Mouse (Mus musculus): Measurements from ENCODE around the gene AI464131. TPM values are rescaled to one million over a fixed set of nuclear protein-coding genes. Genes with fewer than 3 reads are reported as not detected.

AI464131 gene
- polyA plus RNA-seq, 1 experiment from 2014 or later: 2.2 TPM

GRCm38 (mm10) chr4:41494378-41494777, 8.5 kb downstream of the AI464131 start:
- Histone ChIP-seq H3K9me3 (no peaks in the 10 kb centered on the region), H3K4me3 (no peak overlapping the region), H3K27me3 (replicated peaks) (peaks cover 50% of the 10 kb centered on the region), H3K9ac (no peak overlapping the region), H3K27ac (replicated peaks) (no peak overlapping the region), H3K4me2 (no peak overlapping the region), H3K4me1 (peaks cover 23% of the 10 kb centered on the region), H3K36me3 (no peaks in the 10 kb centered on the region)
- no peak for ATAC-seq (ENCODE audit: extremely low read depth, insufficient number of reproducible peaks, low FRiP score, low TSS enrichment)
- WGBS: 42% methylated on average over 3 of the region's 3 CpGs

- Histone ChIP-seq H3K27ac (replicated peaks) (no peak overlapping the region), H3K9me3 (no peaks in the 10 kb centered on the region), H3K4me3 (no peak overlapping the region), H3K9ac (no peak overlapping the region), H3K4me1 (peaks cover 16% of the 10 kb centered on the region), H3K27me3 (replicated peaks) (peaks cover 47% of the 10 kb centered on the region), H3K36me3 (no peaks in the 10 kb centered on the region), H3K4me2 (no peak overlapping the region)
- WGBS: 70% methylated on average over 3 of the region's 3 CpGs
- no peak for ATAC-seq (ENCODE audit: extremely low read depth, insufficient number of reproducible peaks, low FRiP score, low TSS enrichment)
These were observed 9.3 kb downstream of the AI464131 start for GRCm38 (mm10) chr4:41493464-41494116.

DNA sequence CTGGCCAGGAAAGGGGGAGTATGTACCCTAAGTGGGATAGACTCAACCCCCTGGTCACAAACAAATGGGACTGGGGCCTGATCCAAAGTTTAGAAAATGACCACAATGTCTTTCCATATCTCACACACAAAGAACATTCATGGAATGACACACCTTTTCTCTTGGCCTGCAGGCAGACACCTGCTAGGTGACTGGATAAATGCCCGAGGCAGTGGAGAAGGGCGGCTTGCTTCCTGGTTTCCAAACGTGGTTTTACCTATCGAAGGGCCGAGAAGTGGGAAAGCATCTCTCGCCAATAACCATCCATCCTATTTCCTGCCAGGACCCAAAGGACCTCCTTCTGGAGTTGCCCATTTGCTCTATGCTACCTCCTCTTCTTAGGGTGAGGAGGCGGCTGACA, 9.9 kb downstream of the AI464131 start:
- WGBS: 69% methylated on average over 7 of the region's 7 CpGs
- no peak for ATAC-seq (ENCODE audit: extremely low read depth, insufficient number of reproducible peaks, low FRiP score, low TSS enrichment)
- Histone ChIP-seq H3K9ac (no peak overlapping the region), H3K27ac (replicated peaks) (no peak overlapping the region), H3K27me3 (replicated peaks) (peaks cover 42% of the 10 kb centered on the region), H3K4me2 (no peak overlapping the region), H3K4me3 (no peak overlapping the region), H3K9me3 (no peaks in the 10 kb centered on the region), H3K36me3 (no peaks in the 10 kb centered on the region), H3K4me1 (peaks cover 9% of the 10 kb centered on the region)

GRCm38 (mm10) chr4:41481601-41482017, 21.3 kb downstream of the AI464131 start:
- H3K4me2 ChIP-seq: no peak overlapping the region
- no peak for ATAC-seq (ENCODE audit: extremely low read depth, insufficient number of reproducible peaks, low FRiP score, low TSS enrichment)

GRCm38 (mm10) chr4:41480254-41480653, 22.6 kb downstream of the AI464131 start:
- peaks cover 25% of the 10 kb centered on the region for H3K36me3 ChIP-seq
- ATAC-seq (ENCODE audit: extremely low read depth, insufficient number of reproducible peaks, low FRiP score, low TSS enrichment): no peak
- H3K9me3 ChIP-seq: no peaks in the 10 kb centered on the region
- no peak overlapping the region for H3K9ac ChIP-seq
- peak overlapping the region; percentile 64; the same call in 1 of the 2 replicates for H3K27ac ChIP-seq (replicated peaks)
- H3K27me3 ChIP-seq (replicated peaks): no peaks in the 10 kb centered on the region
- H3K4me2 ChIP-seq: no peak overlapping the region
- H3K4me3 ChIP-seq: no peak overlapping the region
- H3K4me1 ChIP-seq: peaks cover 16% of the 10 kb centered on the region
- WGBS: 70% methylated on average over 8 of the region's 8 CpGs

More at GRCm38 (mm10) chr4:41481601-41482017, 21.3 kb downstream of the AI464131 start:
- H3K27me3 ChIP-seq (replicated peaks): no peaks in the 10 kb centered on the region
- H3K36me3 ChIP-seq: peaks cover 25% of the 10 kb centered on the region
- H3K9ac ChIP-seq: no peak overlapping the region
- H3K27ac ChIP-seq (replicated peaks): peak overlapping the region; percentile 22; the same call in 1 of the 2 replicates
- peaks cover 16% of the 10 kb centered on the region for H3K4me1 ChIP-seq
- 38% methylated on average over 6 of the region's 6 CpGs for WGBS
- peaks cover 6% of the 10 kb centered on the region for H3K9me3 ChIP-seq
- no peak overlapping the region for H3K4me3 ChIP-seq

GRCm38 (mm10) chr4:41479456-41479804, 23.4 kb downstream of the AI464131 start:
- 74% methylated on average over 1 of the region's 1 CpGs for WGBS
- 0 out of 2 replicates have a peak overlapping the region, but pooled peaks have one; percentile 64 for H3K27ac ChIP-seq (replicated peaks)
- ATAC-seq (ENCODE audit: extremely low read depth, insufficient number of reproducible peaks, low FRiP score, low TSS enrichment): no peak

GRCm38 (mm10) chr4:41478751-41479455, 24.0 kb downstream of the AI464131 start:
- Histone ChIP-seq H3K4me2 (no peak overlapping the region), H3K9me3 (no peaks in the 10 kb centered on the region), H3K27me3 (replicated peaks) (no peaks in the 10 kb centered on the region), H3K36me3 (peaks cover 25% of the 10 kb centered on the region), H3K9ac (no peak overlapping the region), H3K4me3 (no peak overlapping the region), H3K4me1 (peaks cover 16% of the 10 kb centered on the region), H3K27ac (replicated peaks) (no peak overlapping the region)
- ATAC-seq (ENCODE audit: extremely low read depth, insufficient number of reproducible peaks, low FRiP score, low TSS enrichment): no peak
- 56% methylated on average over 4 of the region's 4 CpGs for WGBS

More at GRCm38 (mm10) chr4:41479456-41479804, 23.4 kb downstream of the AI464131 start:
- Histone ChIP-seq H3K4me2 (no peak overlapping the region), H3K4me1 (peaks cover 16% of the 10 kb centered on the region), H3K9me3 (no peaks in the 10 kb centered on the region), H3K27me3 (replicated peaks) (no peaks in the 10 kb centered on the region), H3K36me3 (peaks cover 25% of the 10 kb centered on the region), H3K9ac (no peak overlapping the region), H3K4me3 (no peak overlapping the region)

- H3K27me3 ChIP-seq (replicated peaks): no peaks in the 10 kb centered on the region
- peaks cover 25% of the 10 kb centered on the region for H3K36me3 ChIP-seq
- H3K27ac ChIP-seq (replicated peaks): no peak overlapping the region
- H3K9ac ChIP-seq: no peak overlapping the region
- ATAC-seq (ENCODE audit: extremely low read depth, insufficient number of reproducible peaks, low FRiP score, low TSS enrichment): no peak
- peaks cover 16% of the 10 kb centered on the region for H3K4me1 ChIP-seq
- H3K4me3 ChIP-seq: no peak overlapping the region
- WGBS: 73% methylated on average over 9 of the region's 9 CpGs
- H3K4me2 ChIP-seq: no peak overlapping the region
- H3K9me3 ChIP-seq: no peaks in the 10 kb centered on the region
These were observed 25.2 kb downstream of the AI464131 start for GRCm38 (mm10) chr4:41477648-41478160.

DNA sequence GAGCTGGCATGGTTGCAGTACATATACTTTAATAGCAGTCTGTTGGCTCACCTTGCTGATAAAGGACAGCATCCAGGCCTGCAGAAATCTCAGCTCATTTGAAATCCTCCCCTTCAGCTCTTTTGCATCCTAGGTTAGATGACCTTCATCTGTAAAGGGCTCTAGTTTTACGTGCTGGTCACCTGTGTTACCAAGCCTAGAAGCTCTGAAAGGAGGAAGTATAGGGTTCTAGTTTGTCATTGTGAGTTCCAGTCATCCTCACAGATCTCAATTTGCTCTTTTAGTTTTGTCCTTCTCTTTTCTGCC, 31.5 kb downstream of the AI464131 start:
- Histone ChIP-seq H3K4me1 (peaks cover 6% of the 10 kb centered on the region; the same call in 1 of the 2 replicates), H3K9ac (no peak overlapping the region), H3K9me3 (no peaks in the 10 kb centered on the region), H3K27me3 (replicated peaks) (no peaks in the 10 kb centered on the region), H3K27ac (replicated peaks) (no peak overlapping the region), H3K4me3 (no peak overlapping the region), H3K36me3 (no peaks in the 10 kb centered on the region), H3K4me2 (no peak overlapping the region)
- 70% methylated on average over 1 of the region's 1 CpGs for WGBS
- ATAC-seq (ENCODE audit: extremely low read depth, insufficient number of reproducible peaks, low FRiP score, low TSS enrichment): no peak

DNA sequence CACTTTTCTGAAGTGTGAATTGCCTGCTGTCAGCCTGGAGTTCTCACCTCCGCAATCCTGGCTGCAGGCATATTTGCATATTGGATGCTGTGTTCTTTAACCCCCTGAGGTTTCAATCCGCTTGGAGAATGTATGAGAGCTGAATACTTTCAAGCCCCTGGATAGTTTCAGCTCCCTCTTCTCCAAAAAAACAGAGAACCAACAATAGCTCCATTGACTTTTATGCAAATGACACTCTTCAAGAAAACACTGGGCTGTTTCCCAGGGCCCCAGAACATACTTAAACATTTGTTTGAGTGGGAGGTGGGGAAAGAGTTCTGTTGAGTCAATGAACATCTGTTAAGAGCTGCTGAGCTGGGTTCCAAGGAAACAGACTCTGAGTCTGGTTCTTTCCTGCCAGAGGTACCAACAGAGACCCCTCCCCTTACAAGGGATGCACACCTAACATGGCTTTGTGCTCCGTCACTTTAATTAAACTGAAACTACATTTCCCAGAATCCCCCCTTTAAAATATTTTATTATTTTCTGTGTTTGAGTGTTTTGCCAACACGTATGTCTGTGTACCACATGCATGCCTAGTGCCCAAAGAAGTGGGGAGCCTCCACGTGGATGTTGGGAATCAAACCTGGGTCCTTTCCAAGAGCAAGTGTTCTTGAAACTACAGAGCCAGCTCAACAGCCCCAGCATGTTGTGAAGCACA, 32.0 kb downstream of the AI464131 start:
- H3K27ac ChIP-seq (replicated peaks): no peak overlapping the region
- no peak overlapping the region for H3K4me3 ChIP-seq
- H3K36me3 ChIP-seq: no peaks in the 10 kb centered on the region
- ATAC-seq (ENCODE audit: extremely low read depth, insufficient number of reproducible peaks, low FRiP score, low TSS enrichment): no peak
- peaks cover 8% of the 10 kb centered on the region; the same call in 1 of the 2 replicates for H3K4me1 ChIP-seq
- WGBS: 45% methylated on average over 5 of the region's 5 CpGs
- no peaks in the 10 kb centered on the region for H3K27me3 ChIP-seq (replicated peaks)
- no peak overlapping the region for H3K4me2 ChIP-seq
- no peaks in the 10 kb centered on the region for H3K9me3 ChIP-seq
- H3K9ac ChIP-seq: 0 out of 2 replicates have a peak overlapping the region, but pooled peaks have one; percentile 19

DNA sequence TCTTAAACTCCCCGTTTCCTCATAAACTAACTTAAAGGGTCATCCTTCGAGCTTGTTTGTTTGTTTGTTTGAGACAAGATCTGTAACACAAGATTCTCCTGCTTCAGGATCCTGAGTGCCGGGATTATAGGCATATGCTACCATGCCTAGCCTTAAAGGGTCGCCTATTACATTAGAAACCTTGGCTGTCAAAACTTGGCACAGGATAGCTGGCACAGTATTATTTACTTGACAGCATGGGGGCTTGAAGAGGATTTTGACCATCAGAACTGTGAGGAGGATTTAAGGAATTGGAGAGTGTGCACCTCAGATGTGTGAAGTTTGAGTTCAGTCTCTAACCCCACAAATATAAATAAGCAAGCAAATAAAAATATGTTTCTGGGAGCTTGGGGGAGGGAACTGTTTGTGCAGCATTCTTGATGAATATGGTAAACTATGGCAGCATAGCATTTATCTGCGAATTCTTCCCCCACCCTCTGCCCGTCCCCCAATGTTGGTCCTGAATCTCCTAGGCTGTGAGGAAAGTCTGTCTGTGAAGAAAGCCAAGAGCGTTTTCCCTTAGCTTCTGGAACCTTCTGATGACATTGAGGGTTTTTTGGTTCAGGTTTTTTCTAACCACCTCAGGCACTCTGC, 32.7 kb downstream of the AI464131 start:
- 55% methylated on average over 7 of the region's 7 CpGs for WGBS
- no peak for ATAC-seq (ENCODE audit: extremely low read depth, insufficient number of reproducible peaks, low FRiP score, low TSS enrichment)
- Histone ChIP-seq H3K36me3 (no peaks in the 10 kb centered on the region), H3K27ac (replicated peaks) (no peak overlapping the region), H3K9ac (0 out of 2 replicates have a peak overlapping the region, but pooled peaks have one; percentile 19), H3K4me2 (no peak overlapping the region), H3K27me3 (replicated peaks) (no peaks in the 10 kb centered on the region), H3K4me1 (peaks cover 12% of the 10 kb centered on the region), H3K4me3 (no peak overlapping the region), H3K9me3 (no peaks in the 10 kb centered on the region)

All from heart, embryonic 13.5 days (tissue).